8 mouse cellular contexts compared by ENCODE assay signal in the genomic region with DNA sequence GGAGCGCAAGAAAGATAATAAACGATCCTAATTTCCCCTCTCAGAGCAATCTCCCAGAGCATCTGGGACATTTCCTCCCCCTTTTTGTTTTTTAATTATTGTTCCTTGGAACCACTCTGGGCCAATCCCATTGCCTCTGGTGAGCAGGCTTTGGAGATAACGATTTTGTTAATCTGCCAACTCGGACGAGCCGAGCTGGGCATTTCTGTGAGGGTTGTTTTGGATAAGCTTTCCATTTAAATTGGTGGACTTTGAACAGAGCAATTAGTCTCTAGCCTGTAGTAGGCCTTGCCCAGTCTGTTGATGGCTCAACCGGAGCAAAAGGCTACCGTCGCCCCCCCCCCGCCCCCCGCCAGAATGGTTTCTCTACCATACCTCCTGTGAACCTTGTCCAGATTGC. TPM values are rescaled to one million over a fixed set of nuclear protein-coding genes. Genes with fewer than 3 reads are reported as not detected.
A peak's percentile ranks its signal among the peaks of the same experiment; 100 is the strongest.
DNase-seq lines count a peak whose midpoint lies in the region; ATAC-seq and TF ChIP-seq lines count a peak whose summit lies in the region.

No protein-coding gene starts in this region.

- H3K79me2 ChIP-seq in MEL (ENCODE audit: control insufficient read depth, insufficient read depth, low read length, poor library complexity) = no peaks in the 10 kb centered on the region; the same call in 1 of the 2 replicates

- H3K4me1 ChIP-seq in MEL (ENCODE audit: control insufficient read depth in 1 of 2, insufficient read depth in 2 of 2, low read length in 2 of 2) = peaks cover 0 to 10% of the 10 kb centered on the region in 2 experiments; a peak in 3 of 4 replicates
- H3K4me1 ChIP-seq in heart, postnatal 0 days (ENCODE audit: control insufficient read depth, insufficient read depth) = peaks cover 16% of the 10 kb centered on the region; the same call in 1 of the 2 replicates
- H3K4me1 ChIP-seq in midbrain, embryonic 14.5 days (ENCODE audit: control insufficient read depth, insufficient read depth, low read length) = peaks cover 16% of the 10 kb centered on the region

- H3K9me3 ChIP-seq in MEL (replicated peaks; ENCODE audit: insufficient read depth, low read length) = no peaks in the 10 kb centered on the region
- H3K9me3 ChIP-seq in heart, postnatal 0 days (replicated peaks; ENCODE audit: control insufficient read depth, low read length) = no peaks in the 10 kb centered on the region
- no peaks in the 10 kb centered on the region for H3K9me3 ChIP-seq in midbrain, embryonic 14.5 days (ENCODE audit: control insufficient read depth, low read length)

- TF ChIP-seq EP300 in MEL (IDR thresholded peaks at IDR 0.05; ENCODE audit: low read depth in 1 of 2, low read length in 2 of 2) = peak in 1 of 2 experiments; percentile 11; a peak in 1 of 4 replicates
- TF ChIP-seq EP300 in heart, postnatal 0 days (IDR thresholded peaks at IDR 0.05; ENCODE audit: low read depth) = no peak

- TF ChIP-seq POLR2A in MEL (IDR thresholded peaks at IDR 0.05; ENCODE audit: control insufficient read depth in 1 of 2, insufficient read depth in 1 of 2, low read depth in 1 of 2, low read length in 2 of 2, poor library complexity in 1 of 2) = no peak
- TF ChIP-seq POLR2A in brain, embryonic 14.5 days (IDR thresholded peaks at IDR 0.05; ENCODE audit: borderline replicate concordance, extremely low read depth, insufficient read depth, insufficient read length, poor library complexity, severe bottlenecking) = no peak

- ATAC-seq in heart, postnatal 0 days (ENCODE audit: insufficient read depth, low read depth) = no peak
- ATAC-seq in midbrain, embryonic 14.5 days (ENCODE audit: low FRiP score, low TSS enrichment) = no peak; the same call in 1 of the 2 replicates
- no peak for ATAC-seq in erythroblast, adult 5-6 weeks (replicated peaks; ENCODE audit: low FRiP score, poor library complexity, severe bottlenecking)

- peaks cover 0 to 4% of the 10 kb centered on the region in 2 experiments; a peak in 3 of 4 replicates for H3K27me3 ChIP-seq in MEL (ENCODE audit: control insufficient read depth in 1 of 2, insufficient read depth in 2 of 2, low read length in 2 of 2)
- H3K27me3 ChIP-seq in heart, postnatal 0 days (ENCODE audit: control insufficient read depth, insufficient read depth, low read length) = no peaks in the 10 kb centered on the region
- no peaks in the 10 kb centered on the region for H3K27me3 ChIP-seq in midbrain, embryonic 14.5 days (ENCODE audit: control insufficient read depth, insufficient read depth, low read length)

- 15% methylated on average over 11 of the region's 11 CpGs for WGBS in heart, postnatal 0 days
- WGBS in midbrain, embryonic 14.5 days = 5% methylated on average over 11 of the region's 11 CpGs

- H3K4me2 ChIP-seq in heart, postnatal 0 days (ENCODE audit: low read depth, low read length) = peak overlapping the region; percentile 77
- peak overlapping the region; percentile 52 for H3K4me2 ChIP-seq in midbrain, embryonic 14.5 days (ENCODE audit: low read length)

- TF ChIP-seq CTCF in MEL (IDR thresholded peaks at IDR 0.05 in 2 of 3, conservative IDR thresholded peaks at IDR 0.05 in 1 of 3; ENCODE audit: control insufficient read depth in 1 of 3, insufficient read depth in 1 of 3, low read depth in 2 of 3, low read length in 3 of 3, poor library complexity in 1 of 3, severe bottlenecking in 1 of 3) = no peak
- no peak for TF ChIP-seq CTCF in brain, embryonic 14.5 days (IDR thresholded peaks at IDR 0.05; ENCODE audit: borderline replicate concordance, extremely low read depth, insufficient read depth, insufficient read length)
- TF ChIP-seq CTCF in heart, postnatal 0 days (IDR thresholded peaks at IDR 0.05; ENCODE audit: low read depth) = no peak

- peak overlapping the region in 1 of 2 experiments; percentile 15; a peak in 1 of 4 replicates for H3K4me3 ChIP-seq in MEL (ENCODE audit: control insufficient read depth in 1 of 2, insufficient read depth in 1 of 2, low read depth in 2 of 2, low read length in 2 of 2)
- H3K4me3 ChIP-seq in heart, postnatal 0 days (ENCODE audit: low read depth, low read length) = peak overlapping the region; percentile 41
- H3K4me3 ChIP-seq in midbrain, embryonic 14.5 days (replicated peaks; ENCODE audit: low read depth, low read length) = peak overlapping the region; percentile 22; the same call in 1 of the 2 replicates

- no peak overlapping the region for H3K27ac ChIP-seq in MEL (ENCODE audit: control insufficient read depth, low read depth, low read length)
- no peak overlapping the region for H3K27ac ChIP-seq in heart, postnatal 0 days (ENCODE audit: low read depth)
- H3K27ac ChIP-seq in midbrain, embryonic 14.5 days (replicated peaks; ENCODE audit: low read depth, low read length) = no peak overlapping the region

- DNase-seq in MEL (ENCODE audit: low read depth, low spot score) = peak; percentile 32
- peak; percentile 79 for DNase-seq in brain, embryonic 14.5 days (ENCODE audit: low read depth)
- DNase-seq in heart, postnatal 0 days (ENCODE audit: low spot score) = no peak
- peak; percentile 45 to 60 for DNase-seq in kidney, postnatal 36 days
- DNase-seq in midbrain, embryonic 14.5 days = peak; percentile 58
- no peak for DNase-seq in thymus, postnatal 36 days
- DNase-seq in left cerebral cortex, adult 11 months (ENCODE audit: low spot score) = no peak

- no peak overlapping the region for H3K9ac ChIP-seq in MEL (ENCODE audit: control insufficient read depth, low read depth, low read length, poor library complexity, severe bottlenecking)
- H3K9ac ChIP-seq in heart, postnatal 0 days (replicated peaks; ENCODE audit: low read depth, low read length) = no peak overlapping the region
- H3K9ac ChIP-seq in midbrain, embryonic 14.5 days (replicated peaks; ENCODE audit: low read length) = no peak overlapping the region

- H3K36me3 ChIP-seq in MEL (ENCODE audit: control insufficient read depth in 1 of 2, insufficient read depth in 2 of 2, low read length in 2 of 2) = peaks cover 0 to 11% of the 10 kb centered on the region in 2 experiments; a peak in 2 of 4 replicates
- H3K36me3 ChIP-seq in heart, postnatal 0 days (replicated peaks; ENCODE audit: control insufficient read depth, insufficient read depth, low read length) = no peaks in the 10 kb centered on the region
- no peaks in the 10 kb centered on the region for H3K36me3 ChIP-seq in midbrain, embryonic 14.5 days (ENCODE audit: control insufficient read depth, insufficient read depth, low read length)

- no peak for TF ChIP-seq RAD21 in MEL (IDR thresholded peaks at IDR 0.05; ENCODE audit: low read depth, low read length)

TF ChIP-seq in MEL, 35 proteins besides CTCF, POLR2A, EP300 and RAD21:
- no peak for TF ChIP-seq HCFC1 (IDR thresholded peaks at IDR 0.05; ENCODE audit: low read depth, low read length)
- no peak for TF ChIP-seq TCF12 (IDR thresholded peaks at IDR 0.05; ENCODE audit: low read depth, low read length)
- TF ChIP-seq TAL1 (IDR thresholded peaks at IDR 0.05; ENCODE audit: low read length) = no peak
- peak; percentile 28; the same call in 1 of the 2 replicates for TF ChIP-seq GATA1 (IDR thresholded peaks at IDR 0.05; ENCODE audit: low read depth, low read length)

RNA-seq across cellular contexts. Expression of a gene that starts 27.0 kb away (rescaled TPM):
- total RNA-seq in MEL (2012; rRNA removed) = not detected in 2 replicates
- polyA plus RNA-seq in MEL (2012; ENCODE audit: insufficient read depth in 1 of 2, insufficient read length in 2 of 2, low read depth in 1 of 2, low replicate concordance in 2 of 2, missing spikeins in 1 of 2) = not detected
- 10.0 and 24.6 TPM in 2 replicates for polyA plus RNA-seq in brain, embryonic 14.5 days (2012; rRNA removed)
- 0.11 and 2.4 TPM in 2 replicates for total RNA-seq in heart, postnatal 0 days (2014; rRNA removed; ENCODE audit: low replicate concordance)
- 0.08 and 0.10 TPM in 2 replicates for polyA plus RNA-seq in heart, postnatal 0 days (2015; fragmentation: Nextera tagmentation; extraction: Ambion mirVana)
- 12.4 TPM in 2 replicates for polyA plus RNA-seq in midbrain, embryonic 14.5 days (2014; fragmentation: Nextera tagmentation; extraction: Ambion mirVana)
- total RNA-seq in erythroblast, adult 5-6 weeks (2015; ENCODE audit: low replicate concordance) = 0.58 and 4.8 TPM in 2 replicates
- total RNA-seq in erythroblast, adult 5-6 weeks (2017; ENCODE audit: low replicate concordance) = 1.5 and 1.6 TPM in 2 replicates

RNA-seq across cellular contexts. Expression of a gene that starts 51.9 kb away (rescaled TPM):
- 8.9 and 11.4 TPM in 2 replicates for total RNA-seq in MEL (2012; rRNA removed)
- polyA plus RNA-seq in MEL (2012; ENCODE audit: insufficient read depth in 1 of 2, insufficient read length in 2 of 2, low read depth in 1 of 2, low replicate concordance in 2 of 2, missing spikeins in 1 of 2) = 100 to 1,000 TPM in 1 of 2 experiments, 10 to 100 TPM in 1; 20.6 to 140 TPM
- 34.2 and 46.3 TPM in 2 replicates for polyA plus RNA-seq in brain, embryonic 14.5 days (2012; rRNA removed)
- total RNA-seq in heart, postnatal 0 days (2014; rRNA removed; ENCODE audit: low replicate concordance) = 34.9 and 37.4 TPM in 2 replicates
- 7.1 and 9.3 TPM in 2 replicates for polyA plus RNA-seq in heart, postnatal 0 days (2015; fragmentation: Nextera tagmentation; extraction: Ambion mirVana)
- polyA plus RNA-seq in midbrain, embryonic 14.5 days (2014; fragmentation: Nextera tagmentation; extraction: Ambion mirVana) = 9.0 and 16.5 TPM in 2 replicates
- total RNA-seq in erythroblast, adult 5-6 weeks (2015; ENCODE audit: low replicate concordance) = 2.5 and 8.6 TPM in 2 replicates
- 3.8 and 4.2 TPM in 2 replicates for total RNA-seq in erythroblast, adult 5-6 weeks (2017; ENCODE audit: low replicate concordance)

Comparison
In these comparisons a context has a peak if more than half of its experiments do, and no peak if none do; other contexts are left out.
1. DNase-seq: peak in MEL (single experiment), brain, embryonic 14.5 days (single experiment), kidney, postnatal 36 days (2 of 2) and midbrain, embryonic 14.5 days (single experiment); none in heart, postnatal 0 days (single experiment), thymus, postnatal 36 days (0 of 2) and left cerebral cortex, adult 11 months (single experiment).
2. RNA of a gene that starts 27.0 kb away (polyA plus RNA-seq): 10.0 to 24.6 TPM in brain, embryonic 14.5 days and 12.4 TPM in midbrain, embryonic 14.5 days; 0.08 to 0.10 TPM in heart, postnatal 0 days and not detected in MEL; every median in the first group is over 10 times any median in the second.